Mouse (Mus musculus) liver, embryonic 16.5 days (tissue): ENCODE measurements around the gene Stk11ip. TPM values are rescaled to one million over a fixed set of nuclear protein-coding genes. Genes with fewer than 3 reads are reported as not detected.
A peak's percentile ranks its signal among the peaks of the same experiment; 100 is the strongest.

Experiments
- ATAC-seq: fragments of 200-750 bp; cut with Nextera tagmentation; 2 replicates; pipeline ENCODE4 v1.8.0; 2017; ENCODE audit warnings: low read depth, mild to moderate bottlenecking, moderate number of reproducible peaks, moderate library complexity
- H3K27ac ChIP-seq: fragments of 300-500 bp; sonication (generic); 2 replicates; pipeline ENCODE4 v1.5.1; 2014; ENCODE audit warnings: mild to moderate bottlenecking, low read length
- H3K27me3 ChIP-seq: fragments of 300-500 bp; sonication (generic); 2 replicates; pipeline ENCODE4 v1.6.1; 2014; ENCODE audit warnings: low read depth, low read length, mixed read lengths; ENCODE audit not compliant: control insufficient read depth, insufficient read depth
- H3K36me3 ChIP-seq: fragments of 300-500 bp; sonication (generic); 2 replicates; pipeline ENCODE4 v1.6.1; 2014; ENCODE audit warnings: mild to moderate bottlenecking; ENCODE audit not compliant: control insufficient read depth, insufficient read depth
- H3K4me1 ChIP-seq: fragments of 300-500 bp; sonication (generic); 2 replicates; pipeline ENCODE4 v1.6.1; 2014; ENCODE audit warnings: low read depth, low read length, mixed read lengths; ENCODE audit not compliant: control insufficient read depth
- H3K4me2 ChIP-seq: fragments of 300-500 bp; sonication (generic); 2 replicates; pipeline ENCODE4 v1.6.1; 2014; ENCODE audit warnings: low read depth, low read length, mixed read lengths
- H3K4me3 ChIP-seq: fragments of 300-500 bp; sonication (generic); 2 replicates; pipeline ENCODE4 v1.5.1; 2014; ENCODE audit warnings: low read depth, mild to moderate bottlenecking, low read length
- H3K9ac ChIP-seq: fragments of 300-500 bp; sonication (generic); 2 replicates; pipeline ENCODE4 v1.6.1; 2014; ENCODE audit warnings: low read depth, low read length
- H3K9me3 ChIP-seq: fragments of 300-500 bp; sonication (generic); replicated peaks from 2 replicates; pipeline ENCODE4 v1.6.1; 2016; ENCODE audit warnings: low read length; ENCODE audit not compliant: control insufficient read depth
- WGBS: fragments of 180-500 bp; shearing (Covaris S2); extraction: QIAGEN DNeasy Blood & Tissue Kit; methylation state at CpG from one replicate; pipeline ENCODE4 v1.1.7; 2014; ENCODE audit not compliant: insufficient replicate concordance; 5-methylcytosine and 5-hydroxymethylcytosine counted together
- polyA plus RNA-seq: library from polyadenylated mRNA; unstranded; fragments of >200 nt; fragmentation: Nextera tagmentation; extraction: Ambion mirVana; gene quantifications from 2 replicates; pipeline ENCODE4 v1.2.1, GENCODE M21; 2015

Stk11ip gene
- polyA plus RNA-seq, 1 experiment from 2014 or later: 5.7 TPM

- no peak overlapping the region for H3K27ac ChIP-seq
- no peak overlapping the region for H3K4me2 ChIP-seq
- H3K27me3 ChIP-seq: no peaks in the 10 kb centered on the region
- no peak overlapping the region for H3K4me3 ChIP-seq
- H3K9me3 ChIP-seq: no peaks in the 10 kb centered on the region
- no peaks in the 10 kb centered on the region for H3K4me1 ChIP-seq
- H3K36me3 ChIP-seq: no peaks in the 10 kb centered on the region
- 71% methylated on average over 4 of the region's 4 CpGs for WGBS
- H3K9ac ChIP-seq: no peak overlapping the region
- ATAC-seq: no peak
These were observed 9.2 kb downstream of the Stk11ip start for GRCm38 (mm10) chr1:75530546-75530945.

GRCm38 (mm10) chr1:75532280-75533172, 11.2 kb downstream of the Stk11ip start:
- no peak for ATAC-seq
- Histone ChIP-seq H3K27ac (no peak overlapping the region), H3K4me3 (no peak overlapping the region), H3K9ac (no peak overlapping the region), H3K36me3 (no peaks in the 10 kb centered on the region), H3K9me3 (no peaks in the 10 kb centered on the region), H3K4me1 (no peaks in the 10 kb centered on the region), H3K4me2 (no peak overlapping the region), H3K27me3 (no peaks in the 10 kb centered on the region)
- 73% methylated on average over 19 of the region's 19 CpGs for WGBS

GRCm38 (mm10) chr1:75533325-75534252, 12.3 kb downstream of the Stk11ip start:
- Histone ChIP-seq H3K9me3 (no peaks in the 10 kb centered on the region), H3K4me1 (no peaks in the 10 kb centered on the region), H3K4me2 (no peak overlapping the region), H3K27me3 (no peaks in the 10 kb centered on the region), H3K36me3 (no peaks in the 10 kb centered on the region), H3K4me3 (no peak overlapping the region), H3K27ac (no peak overlapping the region), H3K9ac (no peak overlapping the region)
- ATAC-seq: no peak
- 70% methylated on average over 19 of the region's 19 CpGs for WGBS

GRCm38 (mm10) chr1:75537587-75537986, 16.3 kb downstream of the Stk11ip start:
- no peaks in the 10 kb centered on the region for H3K9me3 ChIP-seq
- WGBS: 59% methylated on average over 2 of the region's 2 CpGs

GRCm38 (mm10) chr1:75538597-75539190, 17.4 kb downstream of the Stk11ip start:
- Histone ChIP-seq H3K4me1 (no peaks in the 10 kb centered on the region), H3K27ac (no peak overlapping the region), H3K9ac (no peak overlapping the region), H3K4me2 (no peak overlapping the region), H3K27me3 (no peaks in the 10 kb centered on the region), H3K36me3 (no peaks in the 10 kb centered on the region), H3K4me3 (no peak overlapping the region), H3K9me3 (no peaks in the 10 kb centered on the region)
- no peak for ATAC-seq
- 59% methylated on average over 9 of the region's 9 CpGs for WGBS

More at GRCm38 (mm10) chr1:75537587-75537986, 16.3 kb downstream of the Stk11ip start:
- no peak overlapping the region for H3K4me3 ChIP-seq
- no peaks in the 10 kb centered on the region for H3K36me3 ChIP-seq
- no peaks in the 10 kb centered on the region for H3K4me1 ChIP-seq
- H3K4me2 ChIP-seq: no peak overlapping the region
- no peaks in the 10 kb centered on the region for H3K27me3 ChIP-seq
- H3K27ac ChIP-seq: no peak overlapping the region
- no peak overlapping the region for H3K9ac ChIP-seq
- ATAC-seq: no peak

GRCm38 (mm10) chr1:75541496-75541895, 20.2 kb downstream of the Stk11ip start:
- Histone ChIP-seq H3K9ac (no peak overlapping the region), H3K36me3 (no peaks in the 10 kb centered on the region), H3K9me3 (no peaks in the 10 kb centered on the region), H3K4me3 (no peak overlapping the region), H3K27ac (no peak overlapping the region), H3K4me1 (no peaks in the 10 kb centered on the region; the same call in 1 of the 2 replicates), H3K4me2 (no peak overlapping the region), H3K27me3 (peaks cover 10% of the 10 kb centered on the region)
- WGBS: 75% methylated on average over 7 of the region's 7 CpGs
- ATAC-seq: no peak

- WGBS: 69% methylated on average over 6 of the region's 6 CpGs
- H3K4me2 ChIP-seq: no peak overlapping the region
- H3K9ac ChIP-seq: no peak overlapping the region
- no peaks in the 10 kb centered on the region for H3K36me3 ChIP-seq
- H3K27ac ChIP-seq: no peak overlapping the region
- H3K4me3 ChIP-seq: no peak overlapping the region
- no peaks in the 10 kb centered on the region for H3K9me3 ChIP-seq
- H3K27me3 ChIP-seq: peaks cover 19% of the 10 kb centered on the region
- ATAC-seq: no peak
- H3K4me1 ChIP-seq: no peaks in the 10 kb centered on the region; the same call in 1 of the 2 replicates
These were observed 23.0 kb downstream of the Stk11ip start for GRCm38 (mm10) chr1:75544351-75544750.

GRCm38 (mm10) chr1:75545965-75546956, 24.9 kb downstream of the Stk11ip start, which contains the start of gene Slc4a3:
Gene Slc4a3 (plus strand): TSS chr1:75546266.
- ATAC-seq: peak; percentile 65
- Histone ChIP-seq H3K9ac (peak within 1 kb of the TSS; percentile 41; the same call in 1 of the 2 replicates), H3K4me2 (peak within 1 kb of the TSS; percentile 64), H3K4me1 (no peaks in the 10 kb centered on the region; the same call in 1 of the 2 replicates), H3K27ac (no peak within 1 kb of the TSS), H3K27me3 (peaks cover 19% of the 10 kb centered on the region), H3K4me3 (peak within 1 kb of the TSS; percentile 53), H3K9me3 (no peaks in the 10 kb centered on the region), H3K36me3 (no peaks in the 10 kb centered on the region)
- 2% methylated on average over 59 of the region's 64 CpGs for WGBS
